Mouse (Mus musculus) brain, embryonic 14.5 days (tissue): Measurements from ENCODE around the gene Dyrk1a.

Experiments
- CTCF ChIP-seq: fragments of 200-500 bp; IDR thresholded peaks from 2 replicates; pipeline ENCODE4 v1.5.1; 2012; ENCODE audit warnings: inconsistent platforms, mild to moderate bottlenecking, moderate library complexity, borderline replicate concordance; ENCODE audit not compliant: insufficient read depth, insufficient read length; ENCODE audit errors: extremely low read depth
- POLR2A ChIP-seq: fragments of 200-500 bp; IDR thresholded peaks from 2 replicates; pipeline ENCODE4 v1.6.1; 2012; ENCODE audit warnings: mild to moderate bottlenecking, inconsistent platforms, borderline replicate concordance; ENCODE audit not compliant: poor library complexity, insufficient read depth, insufficient read length, severe bottlenecking; ENCODE audit errors: extremely low read depth

DNA sequence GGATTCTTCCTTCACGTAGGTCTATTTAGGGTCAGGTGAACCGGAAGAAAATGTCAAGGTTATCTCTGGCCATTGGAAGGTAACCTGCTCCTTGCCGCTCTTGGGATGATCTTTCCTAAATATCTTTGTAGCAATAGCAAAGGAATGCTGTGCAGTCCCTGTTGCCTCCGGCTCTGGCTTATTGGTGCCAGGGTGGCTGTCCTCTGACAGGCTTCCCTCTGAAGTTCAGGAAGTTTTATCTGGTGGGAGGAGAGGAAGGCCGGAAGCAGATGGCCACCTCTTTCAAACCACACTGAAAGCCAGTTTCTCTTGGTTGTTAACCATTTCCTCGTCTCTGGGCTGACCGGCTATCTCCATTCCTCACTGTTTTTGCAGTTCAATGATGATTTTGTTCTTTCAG is 10.5 kb upstream of the Dyrk1a start:
- TF ChIP-seq CTCF (no peak), POLR2A (no peak)
